Mouse (Mus musculus) forebrain, embryonic 10.5 days (tissue): Measurements from ENCODE around the gene Arih2. TPM values are rescaled to one million over a fixed set of nuclear protein-coding genes. Genes with fewer than 3 reads are reported as not detected.

Source experiments
- DNase-seq: peaks from one replicate; pipeline ENCODE4 v3.0.0-alpha.2; 2017; ENCODE audit warnings: low spot score; ENCODE audit errors: extremely low spot score
- H3K27ac ChIP-seq: fragments of 300-500 bp; sonication (generic); 2 replicates; pipeline ENCODE4 v1.5.1; 2016; ENCODE audit warnings: mild to moderate bottlenecking
- H3K27me3 ChIP-seq: fragments of 300-500 bp; sonication (generic); 2 replicates; pipeline ENCODE4 v1.6.1; 2016; ENCODE audit warnings: mild to moderate bottlenecking; ENCODE audit not compliant: poor library complexity, severe bottlenecking
- H3K36me3 ChIP-seq: fragments of 300-500 bp; sonication (generic); replicated peaks from 2 replicates; pipeline ENCODE4 v1.6.1; 2016; ENCODE audit warnings: mild to moderate bottlenecking, moderate library complexity
- H3K4me1 ChIP-seq: fragments of 300-500 bp; sonication (generic); 2 replicates; pipeline ENCODE4 v1.6.1; 2016
- H3K4me3 ChIP-seq: fragments of 300-500 bp; sonication (generic); 2 replicates; pipeline ENCODE4 v1.5.1; 2016; ENCODE audit warnings: mild to moderate bottlenecking, moderate library complexity
- H3K9me3 ChIP-seq: fragments of 300-500 bp; sonication (generic); 2 replicates; pipeline ENCODE4 v1.6.1; 2016; ENCODE audit warnings: mild to moderate bottlenecking, moderate library complexity
- WGBS: fragments of 180-500 bp; shearing (Covaris S2); methylation state at CpG from one replicate; pipeline ENCODE4 v1.1.7; 2016; 5-methylcytosine and 5-hydroxymethylcytosine counted together
- polyA plus RNA-seq: library from polyadenylated mRNA; unstranded; fragments of >200 nt; fragmentation: Nextera tagmentation; extraction: Ambion mirVana; gene quantifications from 2 replicates; pipeline ENCODE4 v1.2.1, GENCODE M21; 2016

The Arih2 gene
- polyA plus RNA-seq, 1 experiment from 2014 or later: 64.1 TPM

GRCm38 (mm10) chr9:108596998-108597764 is 52.0 kb downstream of the Arih2 start, which contains the start of gene P4htm:
Gene P4htm, minus strand, starts transcription at chr9:108597667.
- peak; percentile 62 for DNase-seq
- peak within 1 kb of the TSS; percentile 88 for H3K27ac ChIP-seq
- H3K4me3 ChIP-seq: peak within 1 kb of the TSS; percentile 77
- WGBS: 2% methylated on average over 69 of the region's 69 CpGs
- no peaks in the 10 kb centered on the region for H3K9me3 ChIP-seq
- no peaks in the 10 kb centered on the region for H3K27me3 ChIP-seq
- peaks cover 20% of the 10 kb centered on the region for H3K36me3 ChIP-seq
- H3K4me1 ChIP-seq: peaks cover 23% of the 10 kb centered on the region

GRCm38 (mm10) chr9:108594354-108594753 is 54.8 kb downstream of the Arih2 start:
- no peaks in the 10 kb centered on the region for H3K9me3 ChIP-seq
- no peak overlapping the region for H3K27ac ChIP-seq
- H3K4me1 ChIP-seq: peaks cover 30% of the 10 kb centered on the region
- no peak overlapping the region for H3K4me3 ChIP-seq
- 85% methylated on average over 3 of the region's 3 CpGs for WGBS
- no peak for DNase-seq
- H3K36me3 ChIP-seq: peaks cover 17% of the 10 kb centered on the region
- no peaks in the 10 kb centered on the region for H3K27me3 ChIP-seq

GRCm38 (mm10) chr9:108591462-108591861 is 57.7 kb downstream of the Arih2 start:
- Histone ChIP-seq H3K27ac (no peak overlapping the region), H3K27me3 (no peaks in the 10 kb centered on the region), H3K4me3 (no peak overlapping the region), H3K9me3 (no peaks in the 10 kb centered on the region), H3K36me3 (peaks cover 17% of the 10 kb centered on the region), H3K4me1 (peaks cover 43% of the 10 kb centered on the region)
- DNase-seq: no peak
- WGBS: 87% methylated on average over 4 of the region's 4 CpGs

- Histone ChIP-seq H3K27ac (peak overlapping the region; percentile 94), H3K36me3 (peaks cover 11% of the 10 kb centered on the region), H3K27me3 (no peaks in the 10 kb centered on the region), H3K4me1 (peaks cover 45% of the 10 kb centered on the region), H3K9me3 (no peaks in the 10 kb centered on the region), H3K4me3 (no peak overlapping the region)
- no peak for DNase-seq
- 79% methylated on average over 5 of the region's 5 CpGs for WGBS
Measured at GRCm38 (mm10) chr9:108589229-108589628, 60.0 kb downstream of the Arih2 start.

GRCm38 (mm10) chr9:108587571-108588180 is 61.5 kb downstream of the Arih2 start:
- peaks cover 16% of the 10 kb centered on the region for H3K36me3 ChIP-seq
- peak overlapping the region; percentile 94 for H3K27ac ChIP-seq
- H3K4me1 ChIP-seq: peaks cover 45% of the 10 kb centered on the region
- H3K4me3 ChIP-seq: peak overlapping the region; percentile 43
- no peaks in the 10 kb centered on the region for H3K27me3 ChIP-seq
- H3K9me3 ChIP-seq: no peaks in the 10 kb centered on the region
- 0% methylated on average over 14 of the region's 14 CpGs for WGBS
- DNase-seq: peak; percentile 95

GRCm38 (mm10) chr9:108579344-108579690 is 69.9 kb downstream of the Arih2 start:
- H3K9me3 ChIP-seq: no peaks in the 10 kb centered on the region
- peaks cover 52% of the 10 kb centered on the region for H3K4me1 ChIP-seq
- H3K36me3 ChIP-seq: peaks cover 61% of the 10 kb centered on the region
- no peak for DNase-seq
- WGBS: 73% methylated on average over 5 of the region's 5 CpGs
- H3K27me3 ChIP-seq: no peaks in the 10 kb centered on the region
- H3K27ac ChIP-seq: peak overlapping the region; percentile 95
- H3K4me3 ChIP-seq: peak overlapping the region; percentile 86

- peak; percentile 98 for DNase-seq
- peak within 1 kb of the TSS; percentile 86 for H3K4me3 ChIP-seq
- H3K4me1 ChIP-seq: peaks cover 57% of the 10 kb centered on the region
- no peaks in the 10 kb centered on the region for H3K9me3 ChIP-seq
- H3K27ac ChIP-seq: peak within 1 kb of the TSS; percentile 95
- no peaks in the 10 kb centered on the region for H3K27me3 ChIP-seq
- 5% methylated on average over 51 of the region's 51 CpGs for WGBS
- peaks cover 64% of the 10 kb centered on the region for H3K36me3 ChIP-seq
Measured at GRCm38 (mm10) chr9:108578545-108579343, 70.4 kb downstream of the Arih2 start, which contains the start of gene Wdr6. Gene Wdr6, minus strand, starts transcription at chr9:108578739.

GRCm38 (mm10) chr9:108577934-108578544 is 71.1 kb downstream of the Arih2 start:
- WGBS: under 1% methylated on average over 24 of the region's 24 CpGs

GRCm38 (mm10) chr9:108577025-108577424 is 72.2 kb downstream of the Arih2 start:
- H3K36me3 ChIP-seq: peaks cover 66% of the 10 kb centered on the region
- H3K9me3 ChIP-seq: no peaks in the 10 kb centered on the region
- H3K4me3 ChIP-seq: peak overlapping the region; percentile 86
- DNase-seq: no peak
- H3K4me1 ChIP-seq: peaks cover 67% of the 10 kb centered on the region
- H3K27me3 ChIP-seq: no peaks in the 10 kb centered on the region
- WGBS: 62% methylated on average over 6 of the region's 6 CpGs
- H3K27ac ChIP-seq: peak overlapping the region; percentile 95; the same call in 1 of the 2 replicates

More at GRCm38 (mm10) chr9:108577934-108578544, 71.1 kb downstream of the Arih2 start:
- H3K9me3 ChIP-seq: no peaks in the 10 kb centered on the region
- peak overlapping the region; percentile 86 for H3K4me3 ChIP-seq
- H3K36me3 ChIP-seq: peaks cover 65% of the 10 kb centered on the region
- no peaks in the 10 kb centered on the region for H3K27me3 ChIP-seq
- DNase-seq: no peak
- peaks cover 64% of the 10 kb centered on the region for H3K4me1 ChIP-seq
- peak overlapping the region; percentile 95 for H3K27ac ChIP-seq

GRCm38 (mm10) chr9:108575321-108576297 is 73.6 kb downstream of the Arih2 start:
- no peaks in the 10 kb centered on the region for H3K27me3 ChIP-seq
- 0 out of 2 replicates have a peak overlapping the region, but pooled peaks have one; percentile 14 for H3K4me3 ChIP-seq
- peaks cover 69% of the 10 kb centered on the region for H3K36me3 ChIP-seq
- no peak overlapping the region for H3K27ac ChIP-seq
- DNase-seq: no peak
- no peaks in the 10 kb centered on the region for H3K9me3 ChIP-seq
- H3K4me1 ChIP-seq: peaks cover 73% of the 10 kb centered on the region
- WGBS: 92% methylated on average over 37 of the region's 37 CpGs

GRCm38 (mm10) chr9:108574921-108575320 is 74.3 kb downstream of the Arih2 start:
- no peaks in the 10 kb centered on the region for H3K9me3 ChIP-seq
- H3K36me3 ChIP-seq: peaks cover 67% of the 10 kb centered on the region
- no peaks in the 10 kb centered on the region for H3K27me3 ChIP-seq
- H3K27ac ChIP-seq: no peak overlapping the region
- 0 out of 2 replicates have a peak overlapping the region, but pooled peaks have one; percentile 14 for H3K4me3 ChIP-seq
- H3K4me1 ChIP-seq: peaks cover 79% of the 10 kb centered on the region
- no peak for DNase-seq
- 93% methylated on average over 12 of the region's 12 CpGs for WGBS
